Mouse (Mus musculus): Measurements from ENCODE around the gene Efna3. TPM values are rescaled to one million over a fixed set of nuclear protein-coding genes. Genes with fewer than 3 reads are reported as not detected.

Gene Efna3
- polyA plus RNA-seq, 1 experiment from 2014 or later: 13.0 TPM

DNA sequence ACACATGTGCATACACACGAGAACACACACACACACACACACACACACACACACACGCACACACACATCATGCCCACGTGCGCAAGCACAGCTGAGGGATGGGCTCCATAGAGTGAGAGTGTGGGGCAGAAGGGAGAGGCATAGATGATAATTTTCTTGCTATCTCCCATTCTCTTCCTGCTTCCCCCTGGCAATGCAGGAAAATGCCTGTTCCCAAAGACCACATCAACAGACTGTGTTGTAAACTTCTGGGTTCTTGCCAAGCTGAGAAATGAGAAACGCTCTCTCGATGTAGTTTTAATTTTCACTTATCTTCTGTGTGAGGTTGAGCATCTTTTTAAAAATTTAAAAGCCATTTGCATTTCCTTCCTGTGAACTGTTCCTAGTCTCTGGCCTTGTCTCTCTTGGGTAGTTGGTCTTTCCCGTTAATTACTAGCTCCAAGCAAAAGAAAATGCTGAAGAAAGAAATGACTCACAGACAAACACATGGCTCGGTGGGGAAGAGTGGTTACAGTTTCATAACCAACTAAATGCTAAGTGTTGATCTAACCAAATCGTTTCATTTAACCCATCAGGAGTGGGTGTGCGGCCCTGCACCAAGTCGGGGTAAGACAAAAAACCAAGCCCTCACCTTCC lies 25.9 kb downstream of the Efna3 start:
- Histone ChIP-seq H3K27ac (ENCODE audit: low read length) (no peak overlapping the region), H3K27me3 (ENCODE audit: control insufficient read depth, insufficient read depth, low read length) (no peaks in the 10 kb centered on the region; the same call in 1 of the 2 replicates), H3K36me3 (ENCODE audit: control insufficient read depth, insufficient read depth, low read length) (no peaks in the 10 kb centered on the region), H3K4me2 (ENCODE audit: low read depth, low read length) (no peak overlapping the region), H3K9ac (ENCODE audit: low read length) (no peak overlapping the region), H3K9me3 (replicated peaks; ENCODE audit: control insufficient read depth, low read length) (no peaks in the 10 kb centered on the region), H3K4me3 (replicated peaks; ENCODE audit: low read length) (no peak overlapping the region), H3K4me1 (ENCODE audit: control insufficient read depth, insufficient read depth, low read length) (peaks cover 5% of the 10 kb centered on the region; the same call in 1 of the 2 replicates)
- WGBS: 83% methylated on average over 11 of the region's 11 CpGs
- no peak for ATAC-seq (ENCODE audit: insufficient read depth, low FRiP score)

DNA sequence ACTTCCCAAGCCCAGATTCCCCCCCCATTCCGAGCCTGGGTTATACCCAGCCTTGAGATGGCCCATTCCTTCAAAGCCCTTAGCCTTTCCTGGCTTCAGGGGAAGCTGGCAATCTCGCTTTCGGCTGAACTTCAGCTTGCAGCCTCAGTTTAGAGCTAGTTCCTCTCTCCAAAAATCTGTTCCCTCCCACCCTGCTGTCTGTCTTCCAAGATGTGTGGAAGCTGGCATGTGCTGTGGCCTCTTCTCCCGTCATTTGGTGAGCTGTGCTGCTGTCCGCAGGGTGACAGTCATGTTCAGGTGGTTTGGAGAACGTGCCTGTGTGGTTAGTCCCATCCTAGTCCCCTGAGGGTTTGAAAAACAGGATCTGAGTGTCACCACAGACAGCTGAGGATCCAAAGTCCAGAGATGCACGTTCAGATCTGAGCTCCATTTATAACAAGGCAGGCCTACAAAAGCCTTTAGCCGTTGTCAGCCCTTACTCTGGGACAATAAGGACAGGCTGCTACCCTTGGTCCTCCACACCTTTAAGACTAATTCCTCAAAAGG lies 27.0 kb downstream of the Efna3 start:
- no peak overlapping the region for H3K27ac ChIP-seq (ENCODE audit: low read length)
- 84% methylated on average over 8 of the region's 8 CpGs for WGBS
- ATAC-seq (ENCODE audit: insufficient read depth, low FRiP score): no peak

DNA sequence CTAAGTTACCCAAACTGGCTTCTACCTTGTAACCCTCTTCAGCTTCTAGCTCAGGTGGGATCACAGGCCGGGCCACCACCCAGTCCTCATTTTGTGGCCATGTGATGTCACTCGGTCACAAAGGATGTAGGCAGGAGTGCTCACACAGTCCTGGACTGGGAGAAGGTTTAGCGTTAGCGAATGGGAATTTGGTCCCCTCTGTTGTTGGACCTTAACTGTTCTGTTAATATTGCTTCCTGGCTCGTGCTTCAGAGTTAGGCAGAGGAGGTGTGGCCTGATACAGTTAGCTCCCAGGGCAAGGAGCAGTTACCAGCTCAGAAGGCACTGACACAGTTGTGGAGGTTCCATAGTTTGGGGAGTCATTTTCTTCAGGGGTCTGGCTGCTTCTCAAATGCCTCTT lies 28.6 kb downstream of the Efna3 start:
- ATAC-seq (ENCODE audit: insufficient read depth, low FRiP score): no peak
- WGBS: 71% methylated on average over 5 of the region's 5 CpGs
- Histone ChIP-seq H3K27ac (ENCODE audit: low read length) (no peak overlapping the region), H3K36me3 (ENCODE audit: control insufficient read depth, insufficient read depth, low read length) (no peaks in the 10 kb centered on the region), H3K27me3 (ENCODE audit: control insufficient read depth, insufficient read depth, low read length) (no peaks in the 10 kb centered on the region), H3K4me2 (ENCODE audit: low read depth, low read length) (no peak overlapping the region), H3K9me3 (replicated peaks; ENCODE audit: control insufficient read depth, low read length) (no peaks in the 10 kb centered on the region), H3K4me1 (ENCODE audit: control insufficient read depth, insufficient read depth, low read length) (no peaks in the 10 kb centered on the region), H3K9ac (ENCODE audit: low read length) (no peak overlapping the region), H3K4me3 (replicated peaks; ENCODE audit: low read length) (no peak overlapping the region)

More for the DNA sequence above, 27.0 kb downstream of the Efna3 start:
- Histone ChIP-seq H3K4me3 (replicated peaks; ENCODE audit: low read length) (no peak overlapping the region), H3K27me3 (ENCODE audit: control insufficient read depth, insufficient read depth, low read length) (no peaks in the 10 kb centered on the region; the same call in 1 of the 2 replicates), H3K9ac (ENCODE audit: low read length) (no peak overlapping the region), H3K9me3 (replicated peaks; ENCODE audit: control insufficient read depth, low read length) (no peaks in the 10 kb centered on the region), H3K4me1 (ENCODE audit: control insufficient read depth, insufficient read depth, low read length) (peaks cover 5% of the 10 kb centered on the region; the same call in 1 of the 2 replicates), H3K4me2 (ENCODE audit: low read depth, low read length) (no peak overlapping the region), H3K36me3 (ENCODE audit: control insufficient read depth, insufficient read depth, low read length) (no peaks in the 10 kb centered on the region)

DNA sequence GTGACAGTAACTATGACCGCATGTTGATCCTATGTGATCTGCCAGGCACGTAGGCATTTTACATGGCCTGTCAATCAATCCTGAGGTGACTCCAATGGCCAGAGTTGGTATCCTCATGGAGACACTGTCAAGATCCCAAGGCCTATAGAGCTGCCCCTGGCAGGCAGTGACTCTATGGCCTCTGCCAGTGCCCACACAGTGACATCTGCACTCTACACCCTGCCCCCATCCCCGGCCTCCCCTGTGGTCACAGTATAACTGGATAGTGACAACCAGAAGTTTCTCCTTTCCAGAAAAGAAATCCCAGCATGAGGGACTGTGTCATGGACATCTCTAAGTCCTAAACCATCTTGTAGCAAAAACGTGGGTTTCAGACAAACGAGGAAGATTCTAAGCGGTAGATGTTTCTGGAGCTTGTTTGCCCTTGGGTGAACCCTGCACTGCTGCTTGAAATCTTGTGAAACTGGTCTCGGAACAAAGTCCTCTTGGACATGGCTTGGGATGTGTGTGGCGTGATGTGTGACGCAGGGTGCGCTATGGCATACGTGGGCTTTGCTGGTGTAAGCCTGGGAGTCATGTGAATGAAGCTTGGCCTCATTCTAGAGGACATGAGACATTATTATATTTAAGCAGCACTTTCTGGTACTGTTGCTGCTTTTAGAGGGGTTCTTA lies 29.4 kb downstream of the Efna3 start:
- Histone ChIP-seq H3K27ac (ENCODE audit: low read length) (no peak overlapping the region), H3K36me3 (ENCODE audit: control insufficient read depth, insufficient read depth, low read length) (no peaks in the 10 kb centered on the region), H3K9ac (ENCODE audit: low read length) (no peak overlapping the region), H3K4me2 (ENCODE audit: low read depth, low read length) (no peak overlapping the region), H3K4me3 (replicated peaks; ENCODE audit: low read length) (no peak overlapping the region), H3K27me3 (ENCODE audit: control insufficient read depth, insufficient read depth, low read length) (no peaks in the 10 kb centered on the region), H3K4me1 (ENCODE audit: control insufficient read depth, insufficient read depth, low read length) (no peaks in the 10 kb centered on the region), H3K9me3 (replicated peaks; ENCODE audit: control insufficient read depth, low read length) (no peaks in the 10 kb centered on the region)
- WGBS: 82% methylated on average over 11 of the region's 11 CpGs
- ATAC-seq (ENCODE audit: insufficient read depth, low FRiP score): no peak

DNA sequence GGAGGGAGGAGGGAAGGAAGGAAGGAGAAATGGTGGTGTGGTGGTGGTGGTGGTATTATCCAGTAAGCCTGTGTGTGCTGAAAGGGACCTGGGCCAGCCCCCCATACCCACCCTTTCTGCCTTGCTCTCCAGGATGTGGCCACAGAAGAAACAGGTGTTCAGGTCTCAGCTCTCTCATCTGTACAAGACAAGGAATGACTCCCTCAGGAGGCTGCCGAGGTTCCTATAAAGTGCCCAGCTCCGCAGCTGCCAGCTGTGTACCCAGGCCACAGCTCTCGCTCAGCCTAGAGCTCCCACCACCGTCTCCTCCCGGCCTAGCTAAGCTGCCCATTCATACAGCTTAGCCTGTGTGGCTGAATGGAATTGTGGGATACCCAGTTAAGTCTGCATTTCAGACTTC lies 30.5 kb downstream of the Efna3 start:
- no peak for ATAC-seq (ENCODE audit: insufficient read depth, low FRiP score)
- WGBS: 67% methylated on average over 5 of the region's 5 CpGs
- H3K27ac ChIP-seq (ENCODE audit: low read length): no peak overlapping the region
- no peaks in the 10 kb centered on the region for H3K9me3 ChIP-seq (replicated peaks; ENCODE audit: control insufficient read depth, low read length)
- H3K9ac ChIP-seq (ENCODE audit: low read length): no peak overlapping the region
- no peaks in the 10 kb centered on the region for H3K36me3 ChIP-seq (ENCODE audit: control insufficient read depth, insufficient read depth, low read length)
- no peak overlapping the region for H3K4me2 ChIP-seq (ENCODE audit: low read depth, low read length)
- no peaks in the 10 kb centered on the region for H3K27me3 ChIP-seq (ENCODE audit: control insufficient read depth, insufficient read depth, low read length)
- no peak overlapping the region for H3K4me3 ChIP-seq (replicated peaks; ENCODE audit: low read length)
- H3K4me1 ChIP-seq (ENCODE audit: control insufficient read depth, insufficient read depth, low read length): no peaks in the 10 kb centered on the region

DNA sequence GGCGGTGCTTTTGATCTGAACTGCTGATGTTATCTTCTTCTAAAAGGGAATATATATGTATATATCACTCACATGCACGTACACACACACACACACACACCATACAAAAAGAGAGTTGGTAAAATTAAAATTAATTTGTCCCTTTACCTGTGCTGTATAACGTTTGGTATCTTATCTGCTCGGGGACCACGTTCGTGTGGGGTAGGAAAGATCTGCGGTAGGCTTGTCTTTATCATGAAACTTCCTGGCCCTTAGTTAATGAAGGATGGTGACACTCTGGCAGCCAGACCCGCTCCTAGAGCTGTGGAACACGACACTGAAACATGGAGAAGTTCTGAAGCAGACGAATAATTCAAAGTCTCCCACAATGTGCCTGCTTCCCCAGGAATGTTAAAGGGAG lies 30.9 kb downstream of the Efna3 start:
- Histone ChIP-seq H3K27ac (ENCODE audit: low read length) (no peak overlapping the region), H3K4me3 (replicated peaks; ENCODE audit: low read length) (no peak overlapping the region), H3K9ac (ENCODE audit: low read length) (no peak overlapping the region), H3K4me1 (ENCODE audit: control insufficient read depth, insufficient read depth, low read length) (no peaks in the 10 kb centered on the region), H3K4me2 (ENCODE audit: low read depth, low read length) (no peak overlapping the region), H3K36me3 (ENCODE audit: control insufficient read depth, insufficient read depth, low read length) (no peaks in the 10 kb centered on the region), H3K27me3 (ENCODE audit: control insufficient read depth, insufficient read depth, low read length) (no peaks in the 10 kb centered on the region), H3K9me3 (replicated peaks; ENCODE audit: control insufficient read depth, low read length) (no peaks in the 10 kb centered on the region)
- 51% methylated on average over 10 of the region's 10 CpGs for WGBS
- ATAC-seq (ENCODE audit: insufficient read depth, low FRiP score): no peak

DNA sequence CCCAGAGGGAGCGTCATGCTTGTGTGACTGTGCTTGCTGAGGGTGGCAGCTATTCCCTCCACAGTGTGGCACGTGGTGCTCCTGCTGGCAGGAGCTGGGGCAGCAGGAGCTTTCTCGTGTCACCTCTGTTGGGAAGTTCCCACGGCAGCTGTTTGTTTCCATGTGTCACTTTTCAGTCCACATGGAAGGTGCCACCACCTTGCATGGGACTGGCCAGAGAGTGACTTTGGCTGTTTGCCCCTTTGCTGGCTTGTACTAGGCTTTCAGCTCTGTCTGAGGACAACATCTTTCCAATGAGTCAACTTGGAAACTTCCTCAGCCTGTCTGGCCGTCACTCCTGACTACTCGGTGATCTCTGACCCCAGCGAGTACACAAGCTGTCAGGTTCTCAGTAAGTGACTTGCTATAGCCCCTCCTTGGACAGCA lies 34.2 kb downstream of the Efna3 start:
- no peak for ATAC-seq (ENCODE audit: insufficient read depth, low FRiP score)
- no peaks in the 10 kb centered on the region for H3K36me3 ChIP-seq (ENCODE audit: control insufficient read depth, insufficient read depth, low read length)
- H3K27ac ChIP-seq (ENCODE audit: low read length): no peak overlapping the region
- no peaks in the 10 kb centered on the region for H3K4me1 ChIP-seq (ENCODE audit: control insufficient read depth, insufficient read depth, low read length)
- H3K27me3 ChIP-seq (ENCODE audit: control insufficient read depth, insufficient read depth, low read length): no peaks in the 10 kb centered on the region
- WGBS: 29% methylated on average over 7 of the region's 7 CpGs
- no peak overlapping the region for H3K4me2 ChIP-seq (ENCODE audit: low read depth, low read length)
- no peak overlapping the region for H3K9ac ChIP-seq (ENCODE audit: low read length)
- no peaks in the 10 kb centered on the region for H3K9me3 ChIP-seq (replicated peaks; ENCODE audit: control insufficient read depth, low read length)
- H3K4me3 ChIP-seq (replicated peaks; ENCODE audit: low read length): no peak overlapping the region

DNA sequence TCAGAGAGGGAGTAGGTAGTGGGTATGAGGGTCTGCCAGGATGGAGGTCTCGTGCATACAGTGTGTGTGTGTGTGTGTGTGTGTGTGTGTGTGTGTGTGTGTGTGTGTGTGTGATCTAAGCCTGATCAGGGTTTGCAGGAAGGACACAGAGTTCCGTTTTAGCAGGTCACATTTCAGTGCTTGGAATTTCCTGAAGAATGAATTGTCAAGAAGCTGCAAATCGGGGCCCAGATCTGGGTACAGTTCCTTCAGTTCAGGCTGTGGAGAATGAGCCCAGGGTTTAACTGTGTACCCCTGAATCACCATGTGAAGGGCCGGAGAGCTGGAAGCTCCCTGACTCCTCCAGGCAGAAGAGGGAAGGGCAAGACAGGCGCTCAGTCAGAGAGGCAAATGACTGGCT lies 35.5 kb downstream of the Efna3 start:
- H3K4me1 ChIP-seq (ENCODE audit: control insufficient read depth, insufficient read depth, low read length): no peaks in the 10 kb centered on the region
- H3K27ac ChIP-seq (ENCODE audit: low read length): no peak overlapping the region
- no peak overlapping the region for H3K4me2 ChIP-seq (ENCODE audit: low read depth, low read length)
- no peak for ATAC-seq (ENCODE audit: insufficient read depth, low FRiP score)
- no peaks in the 10 kb centered on the region for H3K27me3 ChIP-seq (ENCODE audit: control insufficient read depth, insufficient read depth, low read length)
- no peaks in the 10 kb centered on the region for H3K9me3 ChIP-seq (replicated peaks; ENCODE audit: control insufficient read depth, low read length)
- H3K4me3 ChIP-seq (replicated peaks; ENCODE audit: low read length): no peak overlapping the region
- WGBS: 56% methylated on average over 5 of the region's 5 CpGs
- H3K9ac ChIP-seq (ENCODE audit: low read length): no peak overlapping the region
- H3K36me3 ChIP-seq (ENCODE audit: control insufficient read depth, insufficient read depth, low read length): no peaks in the 10 kb centered on the region

DNA sequence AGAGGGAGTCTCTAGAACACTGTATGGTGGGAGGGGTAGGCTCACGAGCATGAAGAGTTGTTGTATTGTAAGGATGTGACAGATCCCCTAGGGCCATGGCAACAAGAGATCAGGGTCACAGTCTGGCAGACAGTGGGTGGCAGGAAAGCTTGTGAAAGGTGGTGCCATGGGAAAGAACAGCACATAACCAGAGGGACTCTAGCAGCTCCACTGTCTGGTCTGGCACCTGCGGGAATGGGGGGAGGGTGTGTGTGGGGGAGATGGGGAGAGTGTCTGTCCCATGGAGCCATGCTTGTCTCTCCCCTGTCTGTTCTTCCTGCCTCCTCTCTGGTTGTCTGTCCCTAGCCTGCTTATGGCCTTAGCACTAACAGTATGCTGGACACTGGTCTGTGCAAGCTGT lies 37.2 kb downstream of the Efna3 start:
- H3K36me3 ChIP-seq (ENCODE audit: control insufficient read depth, insufficient read depth, low read length): no peaks in the 10 kb centered on the region
- no peak overlapping the region for H3K4me3 ChIP-seq (replicated peaks; ENCODE audit: low read length)
- H3K9me3 ChIP-seq (replicated peaks; ENCODE audit: control insufficient read depth, low read length): no peaks in the 10 kb centered on the region
- no peak overlapping the region for H3K9ac ChIP-seq (ENCODE audit: low read length)
- H3K4me1 ChIP-seq (ENCODE audit: control insufficient read depth, insufficient read depth, low read length): peaks cover 4% of the 10 kb centered on the region
- H3K27ac ChIP-seq (ENCODE audit: low read length): no peak overlapping the region
- 61% methylated on average over 2 of the region's 2 CpGs for WGBS
- no peak overlapping the region for H3K4me2 ChIP-seq (ENCODE audit: low read depth, low read length)
- no peak for ATAC-seq (ENCODE audit: insufficient read depth, low FRiP score)
- H3K27me3 ChIP-seq (ENCODE audit: control insufficient read depth, insufficient read depth, low read length): no peaks in the 10 kb centered on the region

All from stomach, embryonic 16.5 days (tissue).